Mouse (Mus musculus) ES-Bruce4 (cell line): ENCODE results near the gene Mrpl11.

Experiments used
- CTCF ChIP-seq: IDR thresholded peaks from one replicate; pipeline ENCODE4 v1.8.1; 2011; ENCODE audit warnings: low read depth, low read length
- POLR2A ChIP-seq: IDR thresholded peaks from one replicate; pipeline ENCODE4 v1.8.1; 2011; ENCODE audit warnings: low read length; ENCODE audit not compliant: insufficient read depth

DNA sequence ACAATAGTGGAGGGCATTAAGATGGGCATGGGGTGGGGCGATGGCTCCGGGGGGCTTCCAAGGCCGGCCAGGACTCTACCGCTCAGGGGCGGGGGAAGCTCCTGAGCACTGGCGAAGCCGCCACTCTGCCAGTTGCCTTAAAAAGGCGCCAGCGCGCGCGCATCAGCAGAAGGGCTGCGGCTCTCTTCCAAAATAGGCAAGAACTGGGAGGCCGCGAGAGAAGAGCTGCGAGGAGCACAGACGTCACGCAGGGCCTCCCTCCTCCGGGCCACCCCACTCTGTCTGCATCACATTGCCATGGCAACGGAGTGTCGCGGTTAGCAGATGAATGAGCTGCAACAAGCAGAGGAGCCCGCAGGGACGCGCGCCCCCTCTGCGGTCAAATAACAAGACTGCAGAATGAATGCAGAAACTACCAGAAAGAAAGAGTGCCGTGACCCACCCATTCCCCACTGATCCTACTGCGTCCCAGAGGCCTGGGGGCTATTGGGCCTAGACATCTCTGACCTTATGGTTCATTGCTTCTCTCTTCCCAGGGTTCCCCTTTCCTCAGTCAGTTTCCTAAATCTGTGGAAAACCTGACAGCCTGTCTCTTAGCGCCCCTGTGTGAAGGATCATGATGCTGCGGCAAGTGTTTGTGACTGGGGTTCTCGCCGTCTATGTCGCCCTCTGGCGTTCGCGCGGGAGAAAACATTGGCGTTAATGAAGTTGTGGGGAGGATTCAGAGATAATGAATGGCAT lies 39.9 kb downstream of the Mrpl11 start:
- TF ChIP-seq POLR2A (no peak), CTCF (peak; percentile 98)
